Mouse (Mus musculus) ZHBTc4 (cell line): ENCODE results near the gene Ckm.

ENCODE experiments used
- DNase-seq: peaks from one replicate; pipeline ENCODE4 v3.0.0-alpha.2; 2011; ENCODE audit warnings: low read depth, low spot score

Gene Ckm

GRCm38 (mm10) chr7:19430402-19430801 lies 25.8 kb downstream of the Ckm start:
- DNase-seq: no peak

GRCm38 (mm10) chr7:19432475-19432874 lies 27.9 kb downstream of the Ckm start:
- peak; percentile 71 for DNase-seq

- DNase-seq: no peak
Observed at GRCm38 (mm10) chr7:19436276-19436675, 31.7 kb downstream of the Ckm start.

DNA sequence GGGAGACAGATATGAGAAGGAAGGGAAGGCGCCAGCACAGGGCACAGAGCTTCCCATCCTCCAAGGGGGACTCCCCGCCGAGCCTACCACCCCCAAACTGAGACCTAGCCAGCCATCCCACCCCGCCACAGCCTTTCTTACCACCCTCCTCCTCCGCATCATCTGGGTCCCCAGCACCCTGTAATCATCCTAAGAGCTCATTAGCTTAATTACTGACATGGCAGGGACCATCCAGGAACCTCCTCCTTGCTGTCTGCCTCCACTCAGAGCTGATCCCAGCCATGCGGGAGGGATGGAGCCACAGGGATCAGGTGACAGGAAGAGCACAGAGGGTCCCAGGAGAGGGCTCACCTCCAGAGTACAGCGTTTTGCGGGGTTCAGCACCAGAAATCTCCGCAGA lies 32.5 kb downstream of the Ckm start:
- no peak for DNase-seq

- no peak for DNase-seq
Observed at GRCm38 (mm10) chr7:19441448-19442091, 37.0 kb downstream of the Ckm start.

GRCm38 (mm10) chr7:19443344-19443743 lies 38.8 kb downstream of the Ckm start:
- DNase-seq: peak; percentile 74

DNA sequence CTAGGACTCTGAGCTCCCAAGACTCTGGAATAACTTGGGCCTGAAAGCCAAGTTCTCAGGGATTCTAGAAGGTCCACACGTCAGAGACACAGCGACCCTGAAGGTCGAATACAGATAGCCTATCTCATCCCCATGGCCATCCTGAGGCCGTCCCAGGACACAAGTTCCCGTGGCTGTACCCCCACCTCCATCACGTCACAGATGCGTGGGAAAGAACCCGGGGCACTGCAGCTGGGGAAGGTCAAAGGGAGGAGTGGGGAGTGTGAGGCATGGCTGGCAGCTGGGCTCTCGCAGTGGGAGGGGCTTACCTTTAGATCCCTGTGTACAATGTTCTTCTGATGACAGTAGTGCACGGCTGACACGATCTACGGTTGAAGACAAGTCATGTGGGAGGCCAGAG lies 40.2 kb downstream of the Ckm start:
- DNase-seq: no peak

GRCm38 (mm10) chr7:19447689-19448088 lies 43.1 kb downstream of the Ckm start:
- no peak for DNase-seq

GRCm38 (mm10) chr7:19449165-19449564 lies 44.6 kb downstream of the Ckm start:
- no peak for DNase-seq

- no peak for DNase-seq
Observed at GRCm38 (mm10) chr7:19455186-19455585, 50.6 kb downstream of the Ckm start.

DNA sequence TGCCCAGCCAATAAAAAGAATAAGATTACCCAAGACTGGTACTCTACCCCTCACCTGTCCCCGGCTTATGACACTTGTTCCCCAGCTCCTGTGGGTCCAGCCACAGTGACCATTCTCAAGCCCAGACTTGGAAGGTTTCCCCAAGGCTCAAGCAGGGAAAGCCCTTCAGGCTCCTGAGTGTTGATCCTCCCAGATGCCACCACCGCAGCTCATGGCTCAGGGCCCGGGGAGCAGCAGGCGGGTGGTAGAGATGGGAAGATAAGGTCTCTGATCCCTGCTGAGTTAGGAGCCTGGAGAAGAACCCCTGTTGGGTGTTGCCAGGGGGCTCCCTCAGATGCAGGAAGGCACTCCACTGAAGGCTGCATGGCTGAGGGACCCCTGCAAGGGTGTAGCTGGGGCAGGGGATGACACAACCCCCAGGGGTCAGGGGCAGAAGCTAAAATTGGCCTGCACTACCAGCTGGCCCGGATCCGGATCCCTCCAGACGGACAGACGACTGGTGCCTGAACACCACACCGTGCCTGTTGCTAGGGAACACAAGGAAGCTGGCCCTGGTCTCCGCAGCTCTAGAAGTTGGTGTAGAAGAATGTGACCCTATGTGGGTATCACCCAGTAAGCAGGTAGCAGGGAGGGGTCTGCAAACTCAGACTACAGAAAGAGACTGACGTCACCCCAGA lies 51.4 kb downstream of the Ckm start:
- DNase-seq: no peak

DNA sequence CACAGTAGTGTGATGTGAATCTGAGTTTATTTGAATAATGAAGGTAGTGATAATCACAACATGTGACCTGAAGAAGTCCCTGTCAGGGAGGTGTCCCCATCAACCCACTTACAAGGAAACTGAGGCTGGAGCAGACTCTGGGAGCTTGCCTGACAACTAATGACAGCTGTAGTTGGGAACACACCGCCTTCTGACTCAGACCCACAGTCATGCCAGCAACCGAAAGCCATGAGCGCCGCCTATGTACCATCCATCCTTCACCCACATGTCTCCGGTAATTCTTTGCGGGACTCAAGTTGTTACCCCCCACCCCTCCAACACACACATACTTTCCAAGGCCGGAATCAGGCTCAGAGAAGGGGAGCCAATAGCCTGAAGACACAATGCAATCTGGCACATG lies 52.1 kb downstream of the Ckm start:
- DNase-seq: no peak

- DNase-seq: no peak
Observed at GRCm38 (mm10) chr7:19457414-19458071, 53.0 kb downstream of the Ckm start.

GRCm38 (mm10) chr7:19458072-19458486 lies 53.5 kb downstream of the Ckm start:
- peak; percentile 74 for DNase-seq

DNA sequence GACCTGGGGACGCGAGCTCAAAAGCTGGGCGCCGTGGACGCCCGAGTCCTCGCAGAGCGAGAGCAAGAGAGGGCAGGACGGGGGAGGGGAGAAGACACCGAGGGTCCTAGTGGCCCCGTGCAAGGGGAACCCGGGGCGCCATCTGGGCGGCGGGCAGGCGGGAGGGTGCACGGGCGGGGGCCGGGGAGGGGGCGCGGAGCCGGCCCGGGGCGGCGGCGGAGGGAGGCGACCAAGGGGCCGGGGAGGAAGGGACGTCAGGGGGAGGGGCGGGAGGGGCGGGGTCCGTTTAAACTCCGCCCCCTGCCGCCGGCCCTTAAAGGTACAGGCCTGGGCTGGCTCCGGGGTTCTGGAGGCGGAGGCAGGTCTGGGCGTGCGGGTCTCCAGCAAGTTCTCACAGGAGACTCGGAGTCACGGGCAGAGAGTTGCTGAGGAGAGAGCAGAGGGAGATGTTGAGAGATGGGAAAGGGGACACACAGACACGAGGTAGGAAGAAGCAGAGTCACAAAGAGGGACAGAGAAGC lies 54.1 kb downstream of the Ckm start, which contains the start of gene Mark4:
Gene Mark4 (minus strand): TSS at position 231 of the 521 bp plus-strand sequence.
- peak; percentile 92 for DNase-seq

DNA sequence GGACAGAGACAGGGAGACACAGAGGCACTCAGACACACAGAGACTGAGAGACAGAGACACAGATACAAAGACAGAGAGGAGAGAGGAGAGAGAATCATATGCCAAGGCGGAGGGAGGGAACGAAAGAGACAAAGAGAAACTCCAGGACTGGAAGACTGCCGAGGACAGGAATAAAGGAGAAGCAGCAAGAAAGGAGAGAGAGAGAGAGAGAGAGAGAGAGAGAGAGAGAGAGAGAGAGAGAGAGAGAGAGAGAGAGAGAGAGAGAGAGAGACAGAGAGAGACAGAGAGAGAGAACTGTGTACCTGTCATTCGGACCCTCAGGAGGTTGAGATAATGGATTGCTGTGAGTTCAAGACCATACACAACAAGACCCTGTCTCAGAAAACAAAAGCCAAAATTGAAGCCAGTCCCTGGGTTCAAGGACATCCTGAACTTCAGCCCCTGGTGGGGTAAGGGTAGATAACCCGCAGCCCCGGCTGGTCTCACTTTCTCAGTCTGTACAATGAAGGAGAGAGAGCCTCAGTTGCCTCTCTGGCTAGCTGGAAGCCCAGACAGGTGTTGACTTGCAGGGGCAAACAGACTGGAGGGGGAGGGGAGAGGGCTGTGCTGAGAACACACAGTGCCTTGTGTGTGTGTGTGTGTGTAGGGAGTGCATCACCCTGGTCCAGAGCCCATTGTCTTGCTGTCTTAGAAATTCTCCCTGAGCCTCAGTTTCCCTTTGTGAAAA lies 54.7 kb downstream of the Ckm start:
- no peak for DNase-seq

GRCm38 (mm10) chr7:19460500-19460899 lies 55.9 kb downstream of the Ckm start:
- no peak for DNase-seq

GRCm38 (mm10) chr7:19461488-19461887 lies 56.9 kb downstream of the Ckm start:
- peak; percentile 83 for DNase-seq

GRCm38 (mm10) chr7:19462443-19462842 lies 57.9 kb downstream of the Ckm start:
- DNase-seq: no peak

DNA sequence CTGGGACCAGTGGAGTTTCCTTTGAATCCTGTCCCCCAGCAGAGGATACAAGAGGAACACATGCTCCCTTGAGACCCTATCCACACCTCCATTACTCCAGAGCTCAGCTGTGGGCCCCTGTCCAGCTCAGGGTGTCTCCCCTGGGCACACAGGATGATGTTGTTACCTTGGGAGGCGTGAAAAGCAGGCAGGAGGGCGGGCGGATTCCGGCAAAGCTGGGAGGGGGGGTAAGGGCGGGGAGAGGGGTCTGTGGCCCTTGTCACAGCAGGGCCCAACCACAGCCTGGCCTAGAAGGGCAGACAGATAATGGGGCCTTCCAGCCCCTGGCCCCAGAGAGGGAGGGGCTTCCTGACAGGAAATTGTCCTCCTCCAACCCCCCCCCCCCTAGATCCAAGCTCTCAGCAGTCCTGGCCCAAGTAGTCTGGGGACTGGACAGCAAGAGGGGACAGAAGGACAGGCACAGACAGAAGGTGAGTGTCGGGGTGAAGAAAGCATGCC lies 58.4 kb downstream of the Ckm start, which contains the start of gene Exoc3l2:
Gene Exoc3l2 (plus strand): TSS at position 448 of the 498 bp plus-strand sequence.
- DNase-seq: no peak
